Mouse (Mus musculus) kidney, adult 2 months (tissue): ENCODE data around the gene Cyp27b1. TPM values are rescaled to one million over a fixed set of nuclear protein-coding genes. Genes with fewer than 3 reads are reported as not detected.

Source experiments
- DNase-seq: peaks from one replicate; pipeline ENCODE4 v3.0.0; 2021
- H3K27ac ChIP-seq: fragments of 200-500 bp; 2 replicates; pipeline ENCODE4 v1.5.1; 2012; ENCODE audit warnings: low read depth, low read length, control low read depth, inconsistent platforms; ENCODE audit not compliant: insufficient read depth
- H3K27me3 ChIP-seq: fragments of 200-500 bp; replicated peaks from 2 replicates; pipeline ENCODE4 v1.6.1; 2012; ENCODE audit warnings: mild to moderate bottlenecking, moderate library complexity, low read length, inconsistent platforms; ENCODE audit not compliant: control insufficient read depth, insufficient read depth
- H3K36me3 ChIP-seq: fragments of 200-500 bp; 2 replicates; pipeline ENCODE4 v1.6.1; 2012; ENCODE audit warnings: mild to moderate bottlenecking, moderate library complexity, low read length, inconsistent platforms; ENCODE audit not compliant: control insufficient read depth, insufficient read depth
- H3K4me1 ChIP-seq: fragments of 200-500 bp; 2 replicates; pipeline ENCODE4 v1.6.1; 2011; ENCODE audit warnings: low read length; ENCODE audit not compliant: control insufficient read depth, insufficient read depth
- H3K4me3 ChIP-seq: fragments of 200-500 bp; 2 replicates; pipeline ENCODE4 v1.5.1; 2011; ENCODE audit warnings: mild to moderate bottlenecking, low read depth, low read length, control low read depth; ENCODE audit not compliant: insufficient read depth
- CTCF ChIP-seq: fragments of 200-500 bp; conservative IDR thresholded peaks from 2 replicates; pipeline ENCODE4 v1.5.1; 2011; ENCODE audit warnings: low read depth, mild to moderate bottlenecking, control low read depth, low read length, moderate library complexity, mixed read lengths; ENCODE audit not compliant: insufficient read depth, insufficient read length
- POLR2A ChIP-seq: fragments of 200-500 bp; IDR thresholded peaks from one replicate; pipeline ENCODE4 v1.6.1; 2011; ENCODE audit warnings: low read depth, low read length, control low read depth
- WGBS: fragments of 180-500 bp; shearing (Covaris S2); methylation state at CpG from one replicate; pipeline ENCODE4 v1.1.7; 2018; 5-methylcytosine and 5-hydroxymethylcytosine counted together
- polyA plus RNA-seq: library from polyadenylated mRNA; depleted of rRNA; stranded (reverse); fragments of >200 nt; gene quantifications from 2 replicates; pipeline ENCODE4 v1.2.3, GENCODE M21; 2012

Cyp27b1 gene
- polyA plus RNA-seq, 1 experiment, result 14.3 TPM

DNA sequence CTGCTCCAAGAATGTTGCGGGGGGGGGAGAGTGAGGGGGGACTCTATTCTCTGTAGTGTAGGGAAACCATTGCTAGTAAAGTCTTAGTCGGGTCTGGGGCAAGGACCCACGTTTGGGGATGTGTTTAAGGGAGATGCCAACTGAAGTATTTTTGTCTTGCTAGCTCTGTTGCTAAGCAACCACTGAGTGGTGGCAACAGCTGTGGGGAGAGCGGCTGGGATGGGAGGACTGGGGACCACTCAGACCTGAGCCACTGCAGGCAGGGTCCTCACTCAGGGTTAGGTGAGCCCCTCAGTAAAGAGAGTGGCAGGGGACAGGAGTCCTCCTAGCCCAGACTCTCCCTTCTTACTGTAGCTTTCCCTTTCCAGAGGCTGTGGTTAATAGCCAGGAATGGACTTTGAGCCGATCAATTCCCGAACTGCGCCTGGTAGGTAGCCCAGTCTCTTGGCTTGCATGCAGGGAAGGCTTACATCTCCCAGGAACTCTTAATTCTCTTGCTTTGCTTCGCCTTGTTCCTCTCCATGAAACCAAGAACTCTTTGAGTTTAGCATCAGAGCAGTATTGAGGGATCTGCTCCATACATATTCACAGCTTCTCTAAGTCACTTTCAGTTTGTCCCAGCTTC, 34.1 kb downstream of the Cyp27b1 start:
- 0 out of 2 replicates have a peak, but pooled peaks cover 2% of the 10 kb centered on the region for H3K4me1 ChIP-seq
- TF ChIP-seq CTCF (no peak), POLR2A (no peak)
- DNase-seq, result no peak
- H3K27me3 ChIP-seq, result peaks cover 7% of the 10 kb centered on the region
- 39% methylated on average over 8 of the region's 8 CpGs for WGBS
- H3K27ac ChIP-seq, result no peak overlapping the region
- H3K4me3 ChIP-seq, result no peak overlapping the region
- H3K36me3 ChIP-seq, result no peaks in the 10 kb centered on the region

DNA sequence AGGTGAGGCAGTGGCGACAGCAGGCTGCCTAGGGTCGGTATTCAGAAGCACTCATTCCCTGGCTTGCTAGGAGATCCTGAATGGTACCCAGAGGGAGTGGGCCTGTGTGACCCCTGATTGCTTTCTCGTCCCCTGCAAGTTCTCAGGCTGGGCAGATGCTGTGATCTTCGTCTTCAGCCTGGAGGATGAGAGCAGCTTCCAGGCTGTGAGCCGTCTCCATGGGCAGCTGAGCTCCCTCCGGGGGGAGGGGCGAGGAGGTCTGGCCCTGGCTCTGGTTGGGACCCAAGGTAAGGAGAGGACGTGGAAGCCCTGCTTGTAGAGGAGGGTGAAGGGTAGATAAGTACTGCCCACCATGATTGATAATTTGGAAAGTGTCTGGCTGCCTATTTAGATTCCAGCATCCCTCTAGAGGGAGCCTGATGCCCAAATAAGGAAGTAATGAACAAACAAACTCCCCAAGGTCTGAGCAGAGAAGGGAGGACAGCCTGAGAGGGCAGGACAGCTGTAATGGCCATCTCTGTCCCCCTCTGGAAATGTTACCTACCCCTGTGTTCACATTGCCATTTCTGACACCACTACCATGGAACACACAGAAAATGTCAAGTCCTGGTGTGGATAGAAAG, 35.4 kb downstream of the Cyp27b1 start:
- no peak overlapping the region for H3K27ac ChIP-seq
- H3K4me1 ChIP-seq, result 0 out of 2 replicates have a peak, but pooled peaks cover under 1% of the 10 kb centered on the region
- peaks cover 5% of the 10 kb centered on the region for H3K27me3 ChIP-seq
- H3K36me3 ChIP-seq, result no peaks in the 10 kb centered on the region
- DNase-seq, result no peak
- WGBS, result 46% methylated on average over 8 of the region's 8 CpGs
- TF ChIP-seq CTCF, result no peak
- no peak for TF ChIP-seq POLR2A
- no peak overlapping the region for H3K4me3 ChIP-seq

DNA sequence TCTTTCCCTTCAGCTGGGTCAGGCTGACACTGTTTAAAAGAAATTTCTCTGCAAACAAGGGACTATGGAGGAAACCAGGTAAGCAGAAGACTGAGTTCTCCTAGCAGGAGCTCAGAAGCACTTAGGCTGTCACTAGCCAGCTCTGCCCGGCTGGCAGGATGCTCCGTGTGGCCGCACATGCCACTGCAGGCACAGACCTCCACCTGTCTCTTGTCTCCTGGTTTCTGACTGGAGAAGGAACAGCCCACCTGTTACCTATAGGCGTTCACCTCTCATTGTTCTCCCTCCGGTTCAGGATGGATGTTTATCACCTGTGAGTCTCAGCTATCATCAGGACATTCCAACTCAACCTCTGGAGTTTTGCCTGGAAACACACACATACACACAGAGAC, 35.9 kb downstream of the Cyp27b1 start:
- H3K27me3 ChIP-seq, result peaks cover 5% of the 10 kb centered on the region

DNA sequence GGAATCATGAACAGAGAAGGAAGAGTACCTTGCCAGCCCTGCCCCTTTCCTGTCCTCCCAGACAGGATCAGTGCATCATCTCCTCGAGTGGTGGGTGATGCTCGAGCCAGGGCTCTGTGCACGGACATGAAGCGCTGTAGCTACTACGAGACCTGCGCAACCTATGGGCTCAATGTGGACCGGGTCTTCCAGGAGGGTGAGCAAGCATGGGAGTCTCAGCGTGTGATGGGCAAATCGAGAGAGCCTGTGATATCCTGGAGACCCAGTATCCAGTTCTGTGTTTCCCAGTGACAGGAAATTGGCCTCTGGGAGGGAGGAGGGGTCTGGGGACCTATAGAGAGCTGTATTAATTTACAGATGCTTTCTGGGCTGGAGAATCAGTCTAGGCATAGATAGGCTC, 37.0 kb downstream of the Cyp27b1 start:
- H3K4me1 ChIP-seq, result no peaks in the 10 kb centered on the region
- WGBS, result 77% methylated on average over 9 of the region's 9 CpGs
- H3K36me3 ChIP-seq, result no peaks in the 10 kb centered on the region
- TF ChIP-seq CTCF (no peak), POLR2A (no peak)
- H3K27me3 ChIP-seq, result peaks cover 1% of the 10 kb centered on the region; the same call in 1 of the 2 replicates
- DNase-seq, result no peak
- no peak overlapping the region for H3K4me3 ChIP-seq
- H3K27ac ChIP-seq, result no peak overlapping the region

More for the DNA sequence above, 35.9 kb downstream of the Cyp27b1 start:
- Histone ChIP-seq H3K4me1 (no peaks in the 10 kb centered on the region), H3K4me3 (no peak overlapping the region), H3K36me3 (no peaks in the 10 kb centered on the region), H3K27ac (no peak overlapping the region)
- DNase-seq, result no peak
- TF ChIP-seq CTCF (no peak), POLR2A (no peak)
- WGBS, result 40% methylated on average over 5 of the region's 5 CpGs

DNA sequence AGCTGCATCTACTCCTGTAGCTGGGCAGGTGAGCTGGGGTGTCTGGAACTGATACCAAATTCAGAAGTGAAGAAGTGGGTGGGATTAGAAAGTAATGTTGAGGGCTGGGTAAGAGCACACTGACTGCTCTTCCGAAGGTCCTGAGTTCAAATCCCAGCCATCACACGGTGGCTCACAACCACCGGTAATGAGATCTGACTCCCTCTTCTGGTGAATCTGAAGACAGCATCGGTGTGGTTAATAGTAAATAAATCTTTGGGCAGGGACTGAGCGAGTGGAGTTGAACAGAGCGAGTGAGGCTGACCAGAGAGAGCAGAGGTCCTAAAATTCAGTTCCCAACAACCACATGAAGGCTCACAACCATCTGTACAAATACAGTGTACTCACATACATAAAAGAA, 37.6 kb downstream of the Cyp27b1 start:
- TF ChIP-seq POLR2A (no peak), CTCF (no peak)
- 56% methylated on average over 6 of the region's 6 CpGs for WGBS
- Histone ChIP-seq H3K36me3 (no peaks in the 10 kb centered on the region), H3K4me3 (no peak overlapping the region), H3K4me1 (no peaks in the 10 kb centered on the region), H3K27ac (no peak overlapping the region), H3K27me3 (0 out of 2 replicates have a peak, but pooled peaks cover 1% of the 10 kb centered on the region)
- no peak for DNase-seq

DNA sequence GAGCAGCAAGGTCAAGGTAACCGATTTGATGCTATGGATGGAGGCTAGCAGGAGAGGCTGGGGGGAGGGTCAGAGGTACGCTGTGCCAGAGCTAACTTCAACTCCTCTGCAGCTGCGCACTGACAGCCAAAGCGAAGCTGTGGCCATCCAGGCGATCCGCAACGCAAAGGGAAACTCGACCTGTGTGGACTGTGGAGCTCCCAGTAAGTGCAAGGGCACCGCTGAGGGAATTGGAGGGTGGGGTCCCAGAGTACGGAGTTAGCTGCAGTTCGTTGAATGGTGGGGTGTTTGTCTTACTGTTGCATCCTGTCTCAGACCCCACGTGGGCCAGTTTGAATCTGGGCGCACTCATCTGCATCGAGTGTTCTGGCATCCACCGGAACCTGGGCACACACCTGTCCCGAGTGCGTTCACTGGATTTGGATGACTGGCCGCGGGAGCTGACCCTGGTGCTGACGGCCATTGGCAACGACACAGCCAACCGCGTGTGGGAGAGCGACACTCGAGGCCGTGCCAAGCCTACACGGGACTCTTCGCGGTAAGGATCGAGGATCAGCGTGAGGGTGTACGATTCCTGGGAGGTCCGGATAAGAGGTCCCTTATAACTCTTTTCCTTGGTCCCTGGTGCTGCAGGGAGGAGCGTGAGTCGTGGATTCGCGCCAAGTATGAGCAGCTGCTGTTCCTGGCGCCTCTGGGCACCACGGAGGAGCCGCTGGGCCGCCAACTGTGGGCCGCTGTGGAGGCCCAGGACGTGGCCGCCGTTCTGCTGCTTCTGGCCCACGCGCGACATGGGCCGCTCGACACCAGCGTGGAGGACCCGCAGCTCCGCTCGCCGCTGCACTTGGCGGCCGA, 42.7 kb downstream of the Cyp27b1 start:
- no peak overlapping the region for H3K4me3 ChIP-seq

More for the DNA sequence above, 42.7 kb downstream of the Cyp27b1 start:
- WGBS, result 7% methylated on average over 57 of the region's 57 CpGs
- TF ChIP-seq POLR2A (no peak), CTCF (no peak)
- H3K4me1 ChIP-seq, result no peaks in the 10 kb centered on the region; the same call in 1 of the 2 replicates
- no peaks in the 10 kb centered on the region for H3K27me3 ChIP-seq
- DNase-seq, result peak; percentile 86
- H3K27ac ChIP-seq, result no peak overlapping the region
- H3K36me3 ChIP-seq, result no peaks in the 10 kb centered on the region
